Mouse (Mus musculus): ENCODE results near the gene Dio3. TPM values are rescaled to one million over a fixed set of nuclear protein-coding genes. Genes with fewer than 3 reads are reported as not detected.

Dio3 gene
- total RNA-seq (2023) = not detected

GRCm38 (mm10) chr12:110278853-110279252 is at the start of gene Dio3:
Gene Dio3 (plus strand): TSS chr12:110279068.

Other genes starting within 250 kb of the Dio3 start
- gene Ppp2r5c, start 168.1 kb downstream of the Dio3 start, total RNA-seq (2023) = 100 to 1,000 TPM; 137 to 158 TPM